Mouse (Mus musculus) E14TG2a.4 (cell line): ENCODE measurements around the gene Bcor.

Experiments
- CTCF ChIP-seq: conservative IDR thresholded peaks from 2 replicates; pipeline ENCODE4 v1.5.1; 2014; ENCODE audit warnings: low read length
- NANOG ChIP-seq: IDR thresholded peaks from 2 replicates; pipeline ENCODE4 v1.6.1; 2014; ENCODE audit warnings: borderline replicate concordance, low read length, mixed read lengths

GRCm38 (mm10) chrX:12142832-12143231, 17.3 kb downstream of the Bcor start:
- TF ChIP-seq CTCF (no peak), NANOG (no peak)
